Mouse (Mus musculus) kidney, postnatal 10 days (tissue): ENCODE measurements around the gene Pigh.

Source experiments
- DNase-seq: peaks from one replicate; pipeline ENCODE4 v3.0.0; 2021; ENCODE audit warnings: mixed read lengths

Pigh gene

DNA sequence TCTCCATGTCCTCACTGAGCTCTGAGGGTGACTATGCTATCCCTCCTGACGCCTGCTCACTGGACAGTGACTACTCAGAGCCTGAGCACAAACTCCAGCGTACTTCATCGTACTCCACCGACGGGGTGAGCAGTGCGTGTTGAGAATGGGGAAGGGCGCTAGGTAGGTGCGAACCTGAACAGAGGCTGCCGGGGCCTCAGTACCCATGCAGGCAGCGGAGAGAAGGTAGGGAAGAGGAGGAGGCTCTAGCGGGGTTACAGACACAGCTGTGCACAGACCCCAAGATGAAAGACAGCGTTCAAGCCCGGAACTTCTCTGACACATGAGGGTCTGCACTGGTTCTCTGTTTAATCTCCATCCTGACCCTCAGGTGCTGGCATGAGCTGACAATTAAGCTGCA, 25.0 kb downstream of the Pigh start:
- no peak for DNase-seq

- no peak for DNase-seq
Observed at GRCm38 (mm10) chr12:79060766-79061652, 28.4 kb downstream of the Pigh start.

DNA sequence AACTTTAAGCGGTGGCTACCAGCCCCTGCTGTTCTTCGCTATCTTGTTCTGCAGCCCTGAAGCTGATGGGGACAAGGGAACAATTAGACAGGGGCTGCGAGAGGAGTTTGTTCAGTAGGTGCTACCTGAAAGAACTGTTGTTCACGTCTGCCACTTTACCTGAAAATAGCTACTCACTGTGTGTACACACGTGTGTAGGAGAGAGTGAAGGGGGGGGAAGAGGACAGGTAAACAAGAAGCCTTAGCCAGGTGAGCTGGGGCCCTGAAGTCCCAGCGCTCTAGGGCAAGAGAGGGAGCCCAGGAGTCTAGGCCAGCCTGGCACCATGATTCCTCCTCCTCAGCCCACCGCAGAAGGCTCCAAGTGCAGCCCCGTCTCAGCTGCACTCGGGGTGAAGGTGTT, 29.3 kb downstream of the Pigh start:
- no peak for DNase-seq

GRCm38 (mm10) chr12:79059573-79059972, 29.9 kb downstream of the Pigh start:
- no peak for DNase-seq

- DNase-seq, result no peak
Observed at GRCm38 (mm10) chr12:79055276-79055675, 34.2 kb downstream of the Pigh start.

DNA sequence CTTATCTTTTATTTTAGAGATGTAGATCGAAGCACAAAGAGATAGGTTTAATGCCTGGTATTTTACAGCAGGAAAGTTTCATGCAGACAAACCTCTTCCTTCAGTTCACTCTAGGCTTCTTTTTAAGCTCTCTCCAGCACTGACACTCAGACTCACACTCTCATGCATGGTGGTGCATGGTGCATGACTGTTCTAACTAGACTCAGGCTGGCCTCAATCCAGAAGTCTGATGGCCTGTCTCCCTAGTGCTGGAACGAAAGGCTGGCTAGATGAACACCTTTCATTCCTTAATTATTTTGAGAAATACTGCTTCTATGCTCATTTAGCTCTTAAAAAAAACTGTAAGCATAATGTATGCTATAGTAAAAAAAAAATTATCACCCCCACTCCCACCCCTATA, 37.4 kb downstream of the Pigh start:
- DNase-seq, result peak; percentile 56

DNA sequence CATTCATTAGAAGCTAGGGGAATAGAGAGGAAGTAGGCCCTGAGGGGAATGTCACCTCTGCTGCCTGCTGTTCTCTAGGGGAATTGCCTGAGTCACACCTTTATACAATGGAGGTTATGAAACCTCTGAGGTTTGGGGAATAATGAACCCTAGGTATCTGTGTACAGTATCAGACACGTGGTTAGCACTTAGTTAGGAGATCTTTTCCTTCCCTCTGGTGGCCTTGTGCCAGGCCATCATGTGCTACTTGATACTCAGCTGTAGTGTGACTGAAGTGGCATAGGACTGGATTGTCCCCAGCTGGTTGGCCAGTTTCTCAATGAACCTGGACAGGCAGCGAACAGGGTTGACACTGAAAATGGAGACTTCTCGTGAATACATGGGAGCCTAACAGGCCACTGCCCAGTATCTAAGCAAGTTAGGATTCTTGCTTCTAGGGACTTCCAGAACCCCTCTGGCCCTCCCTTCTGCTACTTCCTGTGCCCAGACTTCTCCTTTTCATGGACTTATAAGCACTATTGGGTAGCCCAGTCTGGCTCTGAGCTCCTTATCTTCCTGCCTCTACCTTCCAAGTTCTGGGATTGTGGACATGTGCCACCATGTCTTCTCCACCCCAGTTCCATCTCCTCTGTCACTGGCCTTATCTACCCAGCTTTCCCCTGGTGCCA, 38.8 kb downstream of the Pigh start:
- DNase-seq, result peak; percentile 28

DNA sequence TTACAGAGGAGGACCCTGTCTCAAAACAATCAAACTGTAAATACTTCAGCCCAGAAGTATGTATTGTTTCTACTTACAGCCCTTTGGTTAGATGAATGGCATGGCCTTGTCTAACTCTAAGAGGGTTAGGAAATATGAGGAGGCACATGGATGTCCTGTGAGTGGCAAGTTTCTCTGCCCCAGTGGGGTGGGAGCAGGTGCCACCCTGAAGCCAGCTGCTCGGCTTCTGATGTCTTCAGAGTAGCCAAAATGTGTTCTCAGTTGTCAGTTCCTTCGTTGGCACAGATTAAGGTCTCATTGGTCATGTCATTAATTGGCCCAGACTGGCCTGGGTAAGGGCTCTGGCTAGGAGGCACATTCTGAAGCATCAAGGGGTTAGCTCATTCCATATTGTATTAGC, 39.6 kb downstream of the Pigh start:
- DNase-seq, result no peak

- DNase-seq, result no peak
Observed at GRCm38 (mm10) chr12:79048898-79049297, 40.6 kb downstream of the Pigh start.

DNA sequence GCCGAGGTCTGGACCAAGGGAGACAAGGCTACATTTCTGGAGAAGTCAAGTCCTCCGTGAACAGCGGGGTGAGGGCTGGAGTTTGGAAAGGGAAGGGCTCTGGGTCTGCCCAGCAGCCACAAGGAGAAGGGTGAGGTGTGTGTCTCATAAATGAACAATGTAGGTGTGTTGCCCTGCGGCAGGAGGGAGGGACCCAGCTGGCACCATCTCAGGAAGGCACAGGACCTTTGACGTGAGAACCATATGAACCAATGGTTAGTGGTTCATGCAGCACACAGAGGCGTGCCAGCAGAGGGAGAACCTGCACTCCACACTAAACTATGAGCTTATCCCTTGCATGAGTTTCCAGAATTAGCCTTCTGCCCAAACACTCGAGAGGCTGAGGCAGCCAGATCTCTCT, 42.2 kb downstream of the Pigh start:
- no peak for DNase-seq

DNA sequence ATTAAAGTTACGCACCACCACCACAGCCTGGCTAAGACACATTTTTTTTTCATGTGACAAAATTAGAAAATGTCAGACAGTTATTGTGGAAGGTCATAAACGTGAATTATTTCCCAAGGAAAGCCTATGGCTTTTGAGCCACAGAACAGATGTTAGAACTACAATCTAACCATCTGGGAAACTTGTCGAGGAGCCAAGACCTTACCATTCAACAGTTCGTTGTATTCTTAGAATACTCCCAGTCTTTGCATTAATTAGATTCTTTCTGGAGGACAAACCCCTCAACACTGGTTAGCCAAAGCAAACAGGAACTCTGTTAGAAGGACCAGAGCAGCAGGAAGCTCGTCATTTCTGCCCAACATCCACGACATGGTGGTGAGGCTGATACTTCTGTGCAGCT, 43.3 kb downstream of the Pigh start:
- no peak for DNase-seq

GRCm38 (mm10) chr12:79044668-79045067, 44.8 kb downstream of the Pigh start:
- DNase-seq, result no peak

- no peak for DNase-seq
Observed at GRCm38 (mm10) chr12:79041436-79041835, 48.0 kb downstream of the Pigh start.

DNA sequence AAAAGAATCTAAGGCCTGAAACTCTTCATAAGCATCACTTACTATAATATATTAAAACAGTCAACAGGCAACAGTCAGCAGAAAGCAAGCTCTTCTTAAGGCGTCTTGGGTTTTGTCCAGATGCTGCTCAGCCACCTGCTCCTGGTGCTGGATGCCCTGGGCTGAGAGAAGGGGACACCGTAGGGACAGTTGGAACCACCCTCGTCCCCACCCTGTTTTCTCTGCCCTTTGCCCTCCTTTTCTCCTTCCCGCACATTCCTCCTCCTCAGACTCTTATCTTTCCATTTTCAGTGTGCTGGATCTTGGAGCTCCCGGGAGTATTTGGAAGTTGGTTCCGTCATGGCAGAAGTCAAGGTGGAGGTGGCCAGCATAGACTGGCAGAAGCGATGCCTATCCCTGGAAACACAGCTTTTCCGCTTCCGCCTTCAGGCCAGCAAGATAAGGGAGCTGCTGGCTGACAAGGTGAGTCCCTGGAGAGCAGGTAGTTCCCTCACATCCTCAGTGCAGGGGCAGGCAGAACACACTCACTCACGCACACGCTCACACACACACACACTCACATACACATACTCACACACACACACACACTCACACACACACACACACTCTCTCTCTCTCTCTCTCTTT, 49.1 kb downstream of the Pigh start:
- DNase-seq, result no peak

- no peak for DNase-seq
Observed at GRCm38 (mm10) chr12:79039708-79040107, 49.7 kb downstream of the Pigh start.

DNA sequence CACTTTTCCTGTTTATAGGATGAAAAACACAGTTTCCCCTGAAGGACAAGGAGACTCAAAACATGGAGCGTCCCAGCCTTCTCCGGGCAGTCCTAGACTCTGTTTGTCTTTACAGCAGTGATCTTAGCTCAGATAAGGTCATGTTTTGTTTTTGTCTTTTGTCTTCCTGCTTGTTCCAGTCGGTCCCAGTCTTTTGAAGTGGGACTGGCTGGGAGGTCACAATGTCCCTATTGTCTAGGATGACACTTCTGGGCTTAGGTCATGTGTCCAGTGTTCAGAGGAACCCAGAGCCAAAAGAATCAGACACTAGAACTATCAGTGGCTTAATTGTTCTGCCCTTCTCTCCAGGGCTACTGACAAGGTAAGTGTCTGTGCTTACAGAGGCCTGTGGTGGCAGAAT, 54.1 kb downstream of the Pigh start:
- no peak for DNase-seq

DNA sequence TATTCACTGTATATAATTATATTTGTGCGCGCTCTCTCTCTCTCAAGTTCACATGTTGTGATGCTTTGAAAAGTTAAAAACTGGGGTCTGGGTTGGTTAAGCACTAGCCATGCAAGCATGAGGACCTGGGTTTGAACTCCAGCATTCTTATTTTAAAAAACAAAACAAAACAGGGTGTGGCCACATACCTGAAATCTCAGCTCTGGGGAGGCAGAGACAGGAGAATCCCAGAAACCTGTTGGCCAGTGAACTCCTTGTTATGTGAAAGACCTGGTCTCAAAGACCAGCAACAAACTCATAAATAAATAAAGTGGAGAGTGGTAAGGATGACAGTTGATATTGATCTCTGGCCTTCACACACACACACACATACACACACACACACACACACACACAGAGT, 55.1 kb downstream of the Pigh start:
- no peak for DNase-seq
